Mouse (Mus musculus) T-cell, adult 2 months (primary cell): ENCODE measurements around the gene Cog8.

Source experiments
- DNase-seq: peaks from one replicate; pipeline ENCODE4 v3.0.0; 2022; ENCODE audit warnings: low spot score

Cog8 gene

GRCm38 (mm10) chr8:107056076-107056972 is at the start of gene Cog8, which contains the start of gene Nip7:
Gene Cog8 (minus strand): TSS chr8:107056689.
Gene Nip7 (plus strand): TSS chr8:107056877.
- DNase-seq = peak; percentile 96

DNA sequence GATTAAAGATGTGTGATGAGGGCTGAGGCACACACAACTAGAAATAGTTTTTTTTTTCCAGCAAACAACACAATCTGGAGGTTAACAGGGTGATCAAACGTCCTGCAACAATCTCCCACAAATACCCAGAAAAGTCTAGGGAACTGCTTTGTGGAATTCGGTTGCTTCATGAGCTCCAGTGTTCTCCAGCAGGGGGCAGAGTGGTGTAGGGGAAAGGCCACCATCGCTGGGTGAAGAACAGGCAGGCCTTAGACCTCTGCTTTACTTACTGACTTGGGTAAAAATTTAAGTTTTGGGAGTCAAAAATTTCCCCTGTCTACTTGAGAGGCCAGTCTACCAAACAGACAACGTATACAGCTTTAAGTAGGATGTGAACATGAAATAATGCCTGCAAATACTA is 48.1 kb upstream of the Cog8 start:
- DNase-seq = peak; percentile 55

DNA sequence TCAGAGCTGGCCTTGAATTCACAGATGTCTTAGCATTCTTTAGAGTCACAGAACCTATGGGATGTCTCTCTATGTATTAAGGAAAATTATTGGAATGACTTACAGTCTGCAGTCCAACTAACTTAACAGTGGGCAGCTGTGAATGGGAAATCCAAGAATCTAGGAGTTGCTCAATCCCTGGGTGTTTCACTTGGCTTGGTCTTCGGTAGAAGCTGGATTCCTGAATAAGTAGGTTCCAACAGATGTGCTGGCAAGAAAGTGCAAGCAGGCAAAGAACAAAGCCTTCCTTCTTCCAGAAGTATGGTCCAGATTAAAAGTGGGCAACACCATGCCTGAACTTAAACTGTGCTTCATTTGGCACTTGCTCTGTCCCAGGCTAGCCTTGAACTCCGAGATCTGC is 44.1 kb upstream of the Cog8 start:
- DNase-seq = no peak

DNA sequence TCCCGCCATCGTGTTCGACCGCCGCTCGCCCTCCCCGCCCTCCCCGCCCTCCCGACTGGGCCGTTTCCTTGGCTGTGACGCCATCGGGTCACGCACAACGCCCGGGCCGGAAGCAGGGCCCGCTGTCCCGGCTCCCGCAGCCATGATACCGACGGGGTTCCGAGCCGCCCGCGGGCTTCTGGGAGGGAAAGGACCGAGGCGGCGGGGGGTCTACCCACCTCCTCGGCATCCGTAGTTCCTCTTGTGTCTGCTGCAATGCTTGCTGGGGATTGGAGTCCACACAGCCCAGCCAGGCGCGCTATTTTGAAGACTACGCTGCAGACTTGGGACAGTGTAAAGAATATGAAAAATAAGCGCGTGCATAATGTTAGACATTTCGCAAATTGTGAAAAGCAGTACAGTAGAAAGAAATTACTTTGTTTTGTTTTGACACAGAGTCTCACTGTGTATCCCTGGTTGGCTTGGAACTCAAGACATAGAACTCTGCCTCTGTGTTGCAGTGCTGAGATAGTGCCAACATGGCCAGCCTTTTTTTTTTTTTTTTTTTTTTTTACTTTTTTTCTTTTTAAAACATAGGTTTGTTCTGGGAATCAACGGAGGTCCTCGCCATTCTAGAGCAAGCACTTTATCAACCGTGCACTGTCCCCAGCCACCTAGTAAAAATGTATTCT is 40.0 kb upstream of the Cog8 start, which contains the start of gene Terf2:
Gene Terf2 (minus strand): TSS at position 182 of the 671 bp plus-strand sequence.
- DNase-seq = peak; percentile 95

DNA sequence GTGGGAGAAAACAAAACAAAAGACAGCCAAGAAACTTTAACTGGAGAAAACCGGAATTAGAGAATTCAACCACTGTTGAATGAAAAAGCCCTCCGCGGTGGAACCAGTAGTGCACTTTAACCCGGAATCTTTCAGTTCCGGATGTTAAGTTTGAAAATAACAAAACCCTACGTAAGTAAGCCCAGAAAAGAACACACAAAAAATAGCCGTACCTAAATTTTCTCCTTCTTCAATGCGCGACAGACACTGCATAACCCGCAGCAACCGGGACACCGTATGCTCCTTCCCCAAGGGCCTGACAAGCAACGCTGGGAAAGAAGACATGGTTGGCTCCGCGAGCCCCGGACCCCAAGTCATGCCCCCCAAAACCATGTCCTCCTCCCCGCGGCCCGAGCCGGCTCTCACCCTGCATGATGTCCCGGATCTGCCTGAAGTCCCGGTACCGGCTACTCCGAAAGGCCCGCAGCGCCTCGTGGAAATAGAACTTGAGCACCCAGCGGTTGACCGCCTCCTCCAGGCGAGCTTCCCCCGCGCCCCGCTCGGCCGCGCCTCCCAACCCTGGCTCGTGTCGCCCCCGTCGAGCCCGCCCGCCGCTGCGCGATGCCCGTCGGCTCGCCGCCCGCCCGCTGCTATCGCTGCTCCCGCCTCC is 39.4 kb upstream of the Cog8 start:
- DNase-seq = peak; percentile 65

- DNase-seq = no peak
Observed at GRCm38 (mm10) chr8:107090531-107090930, 34.0 kb upstream of the Cog8 start.

DNA sequence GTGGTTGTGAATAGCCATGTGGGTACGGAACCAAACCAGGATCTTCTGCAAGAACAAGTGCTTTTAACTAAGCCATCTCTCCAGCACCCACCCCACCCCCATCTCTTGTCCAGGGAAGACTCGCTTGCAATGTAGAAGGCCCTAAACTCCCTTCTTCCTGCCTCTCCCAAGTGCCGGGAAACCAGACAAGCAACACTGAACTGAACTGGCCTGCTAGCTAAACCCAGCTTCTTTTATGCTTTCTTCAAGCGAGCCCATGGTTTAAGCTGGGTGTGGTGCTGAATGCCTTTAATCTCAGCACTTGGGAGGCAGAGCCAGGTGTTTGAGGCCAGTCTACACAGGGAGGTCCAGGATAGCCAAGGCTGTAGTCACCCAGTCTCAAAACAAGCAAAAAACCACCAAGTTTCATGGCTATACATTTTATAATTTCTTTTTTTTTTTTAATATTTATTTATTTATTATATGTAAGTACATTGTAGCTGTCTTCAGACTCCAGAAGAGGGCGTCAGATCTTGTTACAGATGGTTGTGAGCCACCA is 32.1 kb upstream of the Cog8 start:
- no peak for DNase-seq

GRCm38 (mm10) chr8:107086018-107086417 is 29.5 kb upstream of the Cog8 start:
- no peak for DNase-seq

- peak; percentile 18 for DNase-seq
Observed at GRCm38 (mm10) chr8:107085358-107085757, 28.9 kb upstream of the Cog8 start.

DNA sequence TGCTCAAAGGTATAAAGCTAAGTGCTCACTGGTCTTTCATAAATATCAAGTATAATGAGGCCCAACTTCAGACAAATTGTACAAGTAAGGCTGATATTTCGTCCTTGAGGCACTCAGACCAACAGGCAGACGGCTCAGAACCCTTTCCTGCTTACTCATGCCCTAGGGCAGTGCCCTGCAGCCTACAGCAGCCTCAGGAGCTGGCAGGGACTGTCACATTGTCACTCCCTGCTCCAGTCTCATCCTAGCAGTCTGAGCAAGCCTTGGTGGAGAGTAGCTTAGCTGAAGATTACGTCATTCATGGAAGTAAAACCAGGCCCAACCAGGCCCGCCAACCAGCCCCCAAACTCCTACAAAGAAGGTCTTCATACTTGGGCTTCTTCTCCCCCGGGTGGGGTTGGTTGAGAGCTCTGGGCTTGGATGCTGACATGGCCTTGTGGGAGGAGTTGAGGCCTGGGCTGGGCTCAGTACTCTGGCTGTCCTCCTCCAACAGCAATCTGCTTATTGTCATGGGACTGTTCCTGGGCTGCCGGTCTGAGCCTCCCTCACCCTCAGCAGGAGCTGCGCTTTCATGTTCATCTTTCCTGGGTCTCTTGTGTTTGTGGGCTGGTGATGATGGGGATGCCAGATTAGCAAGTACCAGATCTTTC is 19.9 kb upstream of the Cog8 start:
- DNase-seq = no peak

- DNase-seq = no peak
Observed at GRCm38 (mm10) chr8:107074128-107074527, 17.6 kb upstream of the Cog8 start.

DNA sequence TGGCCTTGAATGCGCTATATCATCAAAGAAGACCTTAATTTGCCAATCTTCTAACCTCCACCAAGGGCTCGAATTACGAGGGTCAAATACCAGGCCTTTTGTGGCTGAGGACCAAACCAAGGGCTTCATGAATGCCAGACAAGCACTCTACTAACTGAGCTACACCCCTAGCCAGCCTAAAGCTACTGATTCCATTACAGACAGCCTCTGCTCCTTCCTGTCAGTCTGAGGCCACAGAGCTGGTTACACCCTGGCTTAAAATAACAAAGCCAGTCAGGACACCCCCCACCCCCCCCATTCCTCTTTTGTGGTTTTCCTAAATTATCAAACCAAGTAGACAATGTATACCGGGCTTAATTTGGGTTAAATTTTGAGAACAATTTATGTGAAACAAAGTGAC is 17.2 kb upstream of the Cog8 start:
- DNase-seq = no peak

DNA sequence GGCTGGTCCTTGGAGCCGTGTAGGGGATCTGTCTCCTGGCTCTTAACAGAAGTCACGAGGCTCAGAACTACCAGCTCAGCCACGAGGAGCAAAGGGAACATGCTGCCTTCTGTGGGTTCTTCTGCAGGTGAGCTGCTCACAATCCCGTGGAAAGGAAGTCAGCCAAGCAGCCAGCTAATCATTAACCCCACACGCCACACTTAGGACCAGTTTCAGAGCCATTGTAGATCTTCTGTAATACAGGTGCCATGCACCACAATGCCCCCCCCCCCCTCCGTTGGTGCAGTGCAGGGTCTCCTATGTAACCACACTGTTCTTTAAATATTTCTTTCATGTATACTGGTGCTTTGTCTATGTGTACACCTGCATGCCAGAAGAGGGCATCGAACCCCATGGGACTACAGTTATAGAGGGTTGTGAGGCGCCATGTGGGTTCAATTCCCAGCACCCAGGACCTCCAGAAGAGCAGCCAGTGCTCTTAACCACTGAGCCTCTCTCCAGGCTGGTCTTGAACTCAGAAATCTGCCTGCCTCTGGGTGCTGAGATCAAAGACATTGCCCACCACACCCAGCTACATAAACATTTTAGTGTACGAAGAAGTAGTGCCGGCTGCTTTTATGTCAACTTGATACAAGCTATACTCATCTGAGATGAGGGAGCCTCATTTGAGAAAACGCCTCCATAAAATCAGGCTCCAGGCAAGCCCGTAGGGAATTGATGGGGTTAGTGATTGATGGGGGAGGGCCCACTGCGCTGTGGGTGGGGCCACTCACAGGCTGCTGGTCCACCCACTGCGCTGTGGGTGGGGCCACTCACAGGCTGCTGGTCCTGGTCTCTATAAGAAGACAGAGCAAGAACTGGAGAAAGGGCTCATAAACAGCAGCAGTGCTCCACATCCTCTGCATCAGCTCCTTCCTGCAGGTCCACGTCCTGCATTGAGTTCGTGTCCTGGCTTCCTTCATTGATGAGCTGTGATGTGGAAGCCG is 9.3 kb upstream of the Cog8 start, which contains the start of gene Tmed6:
Gene Tmed6 (minus strand): TSS at position 134 of the 986 bp plus-strand sequence.
- DNase-seq = peak; percentile 15

- no peak for DNase-seq
Observed at GRCm38 (mm10) chr8:107062613-107063012, 6.1 kb upstream of the Cog8 start.

- no peak for DNase-seq
Observed at GRCm38 (mm10) chr8:107056973-107057369, 482 bp upstream of the Cog8 start.

DNA sequence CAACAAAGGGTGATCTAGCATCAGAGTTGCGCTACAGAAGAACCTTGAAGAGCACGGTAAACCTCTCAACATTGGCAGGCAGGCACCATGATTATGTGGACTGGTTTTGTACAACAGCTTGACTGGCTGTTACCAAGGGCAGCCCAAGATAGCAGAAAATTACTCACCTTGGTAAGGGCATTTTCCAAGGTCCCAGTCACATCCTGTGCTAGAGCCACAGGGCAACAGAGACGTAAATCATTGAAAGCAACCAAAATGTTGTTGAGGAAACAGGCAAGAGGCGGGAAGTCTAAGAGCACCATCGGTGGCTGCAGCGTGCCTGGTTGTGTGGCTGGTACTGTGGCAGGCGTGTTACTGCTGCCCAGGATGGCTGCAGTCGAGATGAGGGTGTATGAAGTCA is 4.4 kb downstream of the Cog8 start:
- no peak for DNase-seq

DNA sequence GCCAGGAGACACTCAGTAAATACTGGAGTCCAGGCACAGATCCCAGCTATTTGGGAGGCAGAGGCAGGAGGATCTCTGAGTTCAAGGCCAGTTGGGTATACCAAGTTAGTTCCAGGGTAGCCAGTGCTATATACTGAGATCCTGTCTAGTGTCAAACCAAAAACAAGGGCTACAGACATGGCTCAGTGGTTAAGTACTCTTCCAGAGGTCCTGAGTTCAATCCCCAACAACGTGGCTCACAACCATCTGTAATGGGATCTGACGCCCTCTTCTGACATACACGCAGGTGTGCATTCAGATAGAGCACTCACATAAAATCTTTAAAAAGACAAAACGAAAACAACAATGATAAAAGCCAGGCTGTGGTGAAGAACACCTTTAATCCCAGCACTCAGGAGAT is 7.0 kb downstream of the Cog8 start:
- DNase-seq = no peak

DNA sequence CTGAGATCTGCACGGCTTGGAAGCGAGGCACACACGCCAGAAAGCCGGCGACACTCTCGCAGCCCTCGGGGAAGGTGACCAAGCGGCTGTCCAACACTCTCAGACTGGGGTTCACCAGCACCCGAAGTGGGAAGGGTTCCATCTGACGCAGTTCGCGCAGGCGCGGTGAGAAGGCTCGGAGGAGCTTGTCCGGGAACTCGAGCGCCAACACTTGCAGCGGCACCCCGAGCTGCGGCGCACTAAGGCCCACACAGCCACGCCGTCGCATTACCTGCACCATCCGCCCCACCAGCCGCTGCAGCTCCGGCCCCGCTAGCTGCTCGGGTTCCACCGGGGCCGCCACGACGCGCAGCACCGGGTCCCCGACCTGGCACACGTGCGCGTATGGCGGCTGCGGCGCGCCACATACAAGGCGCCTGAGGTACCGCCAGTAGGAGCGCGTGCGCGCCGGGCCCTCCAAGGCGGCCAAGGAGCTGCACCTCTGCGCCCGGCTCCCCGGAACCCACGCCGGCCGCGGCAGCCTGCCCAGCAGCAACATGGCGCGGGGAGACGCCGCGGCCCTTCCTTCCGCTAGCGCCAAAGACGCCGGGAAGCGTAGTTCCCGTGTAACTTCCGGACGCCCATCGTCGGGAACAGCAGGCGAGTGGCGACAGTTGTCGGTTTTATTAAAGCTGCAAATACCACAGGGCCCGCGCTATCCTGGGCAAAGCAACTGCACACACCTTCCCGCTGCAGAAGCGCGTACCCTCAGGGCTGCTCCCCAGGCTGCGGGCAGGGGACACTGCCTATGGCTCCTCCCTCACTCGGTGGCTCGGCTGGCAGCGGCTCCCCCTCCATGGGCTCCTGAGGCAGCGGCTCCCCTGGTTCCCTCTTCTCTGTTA is 8.2 kb downstream of the Cog8 start, which contains the start of gene Pdf:
Gene Pdf (minus strand): TSS at position 554 of the 881 bp plus-strand sequence.
- peak; percentile 81 for DNase-seq

- DNase-seq = no peak
Observed at GRCm38 (mm10) chr8:107046976-107047375, 9.5 kb downstream of the Cog8 start.
